Mouse (Mus musculus) hindbrain, embryonic 10.5 days (tissue): Measurements from ENCODE around the gene Ltbp4. TPM values are rescaled to one million over a fixed set of nuclear protein-coding genes. Genes with fewer than 3 reads are reported as not detected.

Experiments
- DNase-seq: peaks from one replicate; pipeline ENCODE4 v3.0.0-alpha.2; 2017; ENCODE audit warnings: low spot score
- H3K27ac ChIP-seq: fragments of 300-500 bp; sonication (generic); 2 replicates; pipeline ENCODE4 v1.5.1; 2016; ENCODE audit warnings: mild to moderate bottlenecking, moderate library complexity
- H3K27me3 ChIP-seq: fragments of 300-500 bp; sonication (generic); 2 replicates; pipeline ENCODE4 v1.6.1; 2016; ENCODE audit warnings: mild to moderate bottlenecking; ENCODE audit not compliant: poor library complexity, insufficient read depth, severe bottlenecking
- H3K36me3 ChIP-seq: fragments of 300-500 bp; sonication (generic); 2 replicates; pipeline ENCODE4 v1.6.1; 2016; ENCODE audit warnings: mild to moderate bottlenecking, moderate library complexity
- H3K4me1 ChIP-seq: fragments of 300-500 bp; sonication (generic); replicated peaks from 2 replicates; pipeline ENCODE4 v1.6.1; 2016; ENCODE audit warnings: mild to moderate bottlenecking
- H3K4me3 ChIP-seq: fragments of 300-500 bp; sonication (generic); 2 replicates; pipeline ENCODE4 v1.5.1; 2016; ENCODE audit warnings: mild to moderate bottlenecking, moderate library complexity
- H3K9me3 ChIP-seq: fragments of 300-500 bp; sonication (generic); 2 replicates; pipeline ENCODE4 v1.6.1; 2016; ENCODE audit warnings: mild to moderate bottlenecking, moderate library complexity
- WGBS: fragments of 180-500 bp; shearing (Covaris S2); methylation state at CpG from one replicate; pipeline ENCODE4 v1.1.7; 2016; 5-methylcytosine and 5-hydroxymethylcytosine counted together
- polyA plus RNA-seq: library from polyadenylated mRNA; unstranded; fragments of >200 nt; fragmentation: Nextera tagmentation; extraction: Ambion mirVana; gene quantifications from 2 replicates; pipeline ENCODE4 v1.2.1, GENCODE M21; 2016

Ltbp4 gene
- polyA plus RNA-seq = 5.8 and 7.5 TPM in 2 replicates

DNA sequence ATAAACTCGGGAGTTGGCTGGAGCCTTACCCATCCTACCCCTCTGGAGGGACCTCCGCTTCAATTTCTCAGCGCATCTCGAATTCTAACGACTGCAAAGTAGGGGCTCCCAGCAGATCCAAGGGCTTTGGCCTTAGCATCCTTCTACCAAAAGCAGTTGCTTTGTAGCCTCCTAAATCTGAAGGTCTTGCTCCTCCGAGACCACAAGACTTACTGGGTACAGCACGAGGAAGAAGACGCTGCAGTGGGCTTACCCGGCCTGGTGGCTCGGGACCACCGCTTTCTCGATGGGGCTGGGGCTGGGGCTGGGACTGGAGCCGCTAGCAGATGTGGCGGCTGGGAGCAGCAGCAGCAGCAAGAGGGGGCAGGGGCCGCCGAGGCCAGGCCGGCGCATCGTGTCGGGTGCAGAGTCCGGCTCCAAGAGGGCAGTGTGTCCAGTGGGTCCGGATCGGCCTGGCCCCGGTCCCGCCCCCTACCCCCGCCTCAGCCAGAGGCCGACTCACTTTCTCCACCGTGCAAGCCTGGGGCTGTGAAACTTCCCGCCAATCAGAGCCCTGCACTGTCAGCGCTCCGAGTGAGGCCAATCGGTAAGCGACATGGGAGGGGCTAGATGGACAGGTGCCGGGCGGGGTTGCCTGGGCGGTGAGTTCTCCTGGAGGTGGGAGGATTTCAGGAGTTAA is at the start of gene Ltbp4:
TSS of gene Ltbp4 (minus strand) at position 518 of the 679 bp plus-strand sequence.
- H3K27me3 ChIP-seq = peaks cover 74% of the 10 kb centered on the region
- H3K27ac ChIP-seq = peak within 1 kb of the TSS; percentile 71
- H3K4me3 ChIP-seq = peak within 1 kb of the TSS; percentile 58
- peaks cover 52% of the 10 kb centered on the region for H3K4me1 ChIP-seq
- under 1% methylated on average over 36 of the region's 36 CpGs for WGBS
- peak; percentile 77 for DNase-seq
- H3K9me3 ChIP-seq = no peaks in the 10 kb centered on the region
- peaks cover 11% of the 10 kb centered on the region for H3K36me3 ChIP-seq

DNA sequence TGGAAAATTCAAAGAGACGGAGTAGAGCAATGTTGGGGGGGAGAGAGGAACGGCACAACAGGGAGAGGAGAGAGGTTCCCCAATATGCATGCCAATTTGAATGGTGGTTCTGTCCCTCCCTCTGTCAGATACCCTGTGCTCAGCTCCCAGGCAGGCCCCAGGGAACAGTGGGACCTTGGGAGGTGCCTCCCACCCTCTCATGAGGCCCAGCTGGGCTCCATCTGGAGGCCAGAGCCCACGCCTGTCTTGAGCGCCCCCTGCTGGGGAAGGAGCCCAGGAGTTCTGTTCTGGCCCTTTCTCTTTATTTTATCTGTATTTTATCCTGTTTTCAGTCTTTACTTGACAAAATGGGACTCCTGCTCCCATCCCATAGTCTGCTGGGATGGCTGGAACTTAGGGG is 47.2 kb upstream of the Ltbp4 start:
- WGBS = 39% methylated on average over 4 of the region's 4 CpGs
- H3K27ac ChIP-seq = no peak overlapping the region
- peaks cover 7% of the 10 kb centered on the region; the same call in 1 of the 2 replicates for H3K27me3 ChIP-seq
- no peaks in the 10 kb centered on the region for H3K36me3 ChIP-seq
- no peaks in the 10 kb centered on the region for H3K9me3 ChIP-seq
- H3K4me1 ChIP-seq = peaks cover 8% of the 10 kb centered on the region; the same call in 1 of the 2 replicates
- DNase-seq = peak; percentile 52
- H3K4me3 ChIP-seq = no peak overlapping the region

DNA sequence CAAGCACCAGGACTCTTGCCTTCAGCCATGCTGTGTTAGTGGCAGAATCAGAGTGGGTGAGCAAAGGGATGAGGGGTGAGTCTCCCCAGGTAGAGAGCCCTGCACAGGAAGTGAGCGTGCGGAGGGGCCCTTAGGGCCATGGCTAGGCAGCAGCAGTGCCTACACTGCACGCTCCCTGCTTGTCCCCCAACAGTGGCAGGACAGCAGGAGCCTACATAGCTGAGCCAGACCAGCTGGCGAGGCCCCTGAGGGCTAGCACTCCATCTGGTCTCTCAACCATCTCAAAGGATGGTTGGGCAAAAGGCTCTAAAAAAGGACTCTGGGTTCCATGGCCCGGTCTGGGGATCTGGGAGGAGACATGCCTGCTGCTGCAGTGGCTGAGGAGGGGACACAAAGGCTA is 46.6 kb upstream of the Ltbp4 start:
- no peak overlapping the region for H3K27ac ChIP-seq
- H3K36me3 ChIP-seq = no peaks in the 10 kb centered on the region
- 65% methylated on average over 5 of the region's 5 CpGs for WGBS
- peaks cover 11% of the 10 kb centered on the region for H3K27me3 ChIP-seq
- no peak overlapping the region for H3K4me3 ChIP-seq
- no peaks in the 10 kb centered on the region for H3K9me3 ChIP-seq
- DNase-seq = no peak
- H3K4me1 ChIP-seq = peaks cover 8% of the 10 kb centered on the region; the same call in 1 of the 2 replicates

DNA sequence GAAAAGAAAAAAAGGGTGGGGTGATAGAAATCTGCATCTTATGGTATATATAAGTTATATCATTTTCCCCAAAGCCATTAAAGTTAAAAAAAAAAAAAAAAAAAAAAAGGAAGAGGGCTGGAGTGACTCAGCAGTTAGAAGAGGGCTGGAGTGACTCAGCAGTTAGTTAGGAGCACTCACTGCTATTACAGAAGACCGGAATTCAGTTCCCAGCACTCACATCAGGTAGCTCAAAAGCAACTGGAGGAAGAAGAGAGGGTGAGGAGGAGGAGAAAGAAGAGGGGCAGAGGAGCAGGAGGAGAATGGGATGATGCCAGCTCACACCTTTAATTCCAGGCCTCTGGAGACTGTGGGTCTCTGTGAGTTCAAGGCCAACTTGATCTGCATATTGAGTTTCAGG is 45.7 kb upstream of the Ltbp4 start:
- Histone ChIP-seq H3K4me1 (peaks cover 8% of the 10 kb centered on the region; the same call in 1 of the 2 replicates), H3K36me3 (no peaks in the 10 kb centered on the region), H3K27me3 (peaks cover 20% of the 10 kb centered on the region), H3K27ac (no peak overlapping the region), H3K9me3 (no peaks in the 10 kb centered on the region), H3K4me3 (no peak overlapping the region)
- no peak for DNase-seq
- WGBS = 78% methylated on average over 1 of the region's 1 CpGs

DNA sequence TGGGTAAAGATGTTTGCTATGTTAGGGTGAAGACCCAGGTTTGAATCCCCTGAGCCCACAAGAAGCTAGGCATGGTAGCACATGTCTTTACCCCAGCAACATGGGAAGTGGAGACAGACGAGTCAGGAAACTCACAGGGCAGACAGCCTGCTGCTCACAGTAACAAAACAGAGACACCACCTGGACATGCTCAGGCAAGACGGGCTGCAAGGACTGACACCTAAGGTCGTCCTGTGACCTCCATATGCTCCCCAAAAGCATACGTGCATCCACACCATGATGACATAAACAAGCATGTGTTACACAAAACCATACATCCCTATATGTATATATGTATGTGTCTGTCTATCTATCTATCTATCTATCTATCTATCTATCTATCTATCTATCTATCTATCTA is 44.1 kb upstream of the Ltbp4 start:
- no peaks in the 10 kb centered on the region for H3K36me3 ChIP-seq
- peaks cover 35% of the 10 kb centered on the region for H3K27me3 ChIP-seq
- peaks cover 8% of the 10 kb centered on the region; the same call in 1 of the 2 replicates for H3K4me1 ChIP-seq
- H3K9me3 ChIP-seq = no peaks in the 10 kb centered on the region
- DNase-seq = no peak
- H3K27ac ChIP-seq = no peak overlapping the region
- WGBS = 63% methylated on average over 4 of the region's 4 CpGs
- no peak overlapping the region for H3K4me3 ChIP-seq

DNA sequence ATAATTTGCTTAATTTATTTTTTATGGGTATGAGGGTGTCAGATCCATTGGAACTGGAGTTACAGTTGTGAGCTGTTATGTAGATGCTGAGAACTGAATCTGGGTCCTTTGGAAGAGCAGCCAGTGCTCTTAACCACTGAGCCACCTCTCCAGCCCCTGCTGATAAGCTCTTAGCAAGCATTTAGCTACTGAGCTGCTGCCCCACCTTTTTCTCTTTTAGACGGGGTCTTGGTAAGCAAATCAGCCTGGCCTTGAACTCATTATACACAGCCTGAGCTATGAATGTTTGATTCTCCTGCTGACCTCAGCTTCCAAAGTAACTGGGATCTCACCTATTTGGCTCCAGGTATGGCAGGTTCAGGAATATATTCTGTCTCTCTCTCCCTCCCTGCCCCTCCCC is 43.5 kb upstream of the Ltbp4 start:
- no peak overlapping the region for H3K4me3 ChIP-seq
- peaks cover 8% of the 10 kb centered on the region; the same call in 1 of the 2 replicates for H3K4me1 ChIP-seq
- no peak for DNase-seq
- H3K9me3 ChIP-seq = no peaks in the 10 kb centered on the region
- no peak overlapping the region for H3K27ac ChIP-seq
- peaks cover 40% of the 10 kb centered on the region for H3K27me3 ChIP-seq
- no peaks in the 10 kb centered on the region for H3K36me3 ChIP-seq
- 51% methylated on average over 1 of the region's 1 CpGs for WGBS

DNA sequence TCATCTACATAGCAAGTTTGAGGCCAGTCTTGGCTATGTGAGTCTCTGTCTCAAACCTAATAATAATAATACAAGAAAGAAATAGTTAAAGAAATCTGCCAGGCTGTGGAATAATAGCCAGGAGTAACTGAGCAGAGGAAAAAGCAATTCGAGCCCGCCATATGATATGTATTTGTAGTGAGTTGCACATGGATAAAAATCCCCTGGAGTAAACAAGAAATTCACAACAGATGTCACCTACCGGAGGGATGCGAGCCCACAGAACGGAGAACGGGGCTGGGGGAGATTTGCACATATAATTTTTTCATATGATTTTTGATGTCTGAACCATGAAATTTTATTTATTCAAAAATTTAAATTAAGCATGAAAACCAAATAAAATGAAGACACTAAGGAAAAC is 42.3 kb upstream of the Ltbp4 start:
- H3K4me3 ChIP-seq = no peak overlapping the region
- DNase-seq = no peak
- peaks cover 11% of the 10 kb centered on the region; the same call in 1 of the 2 replicates for H3K4me1 ChIP-seq
- H3K36me3 ChIP-seq = no peaks in the 10 kb centered on the region
- no peak overlapping the region for H3K27ac ChIP-seq
- WGBS = 80% methylated on average over 6 of the region's 6 CpGs
- H3K9me3 ChIP-seq = no peaks in the 10 kb centered on the region
- H3K27me3 ChIP-seq = peaks cover 52% of the 10 kb centered on the region

DNA sequence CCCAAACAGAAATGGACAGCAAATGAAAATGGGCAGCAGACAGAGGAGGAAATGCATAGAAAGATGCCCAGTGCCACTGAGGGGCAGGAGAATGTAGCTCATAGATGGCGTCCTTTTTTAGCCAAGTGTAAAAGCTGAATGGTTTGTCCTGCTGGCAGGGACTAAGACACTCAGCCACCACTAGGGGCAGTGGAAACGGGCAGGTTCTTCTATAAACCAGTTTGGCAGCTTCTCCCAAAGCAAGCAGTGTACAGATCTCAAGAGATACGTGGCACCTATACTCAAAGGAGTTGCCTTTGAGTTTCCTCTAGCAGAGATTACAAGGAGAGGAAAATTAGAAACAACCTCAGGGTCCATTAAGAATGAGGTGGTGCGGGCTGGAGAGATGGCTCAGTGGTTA is 40.9 kb upstream of the Ltbp4 start:
- WGBS = 25% methylated on average over 4 of the region's 4 CpGs
- Histone ChIP-seq H3K27ac (no peak overlapping the region), H3K27me3 (peaks cover 63% of the 10 kb centered on the region), H3K4me1 (0 out of 2 replicates have a peak, but pooled peaks cover 3% of the 10 kb centered on the region), H3K9me3 (0 out of 2 replicates have a peak, but pooled peaks cover under 1% of the 10 kb centered on the region), H3K36me3 (no peaks in the 10 kb centered on the region), H3K4me3 (no peak overlapping the region)
- no peak for DNase-seq

DNA sequence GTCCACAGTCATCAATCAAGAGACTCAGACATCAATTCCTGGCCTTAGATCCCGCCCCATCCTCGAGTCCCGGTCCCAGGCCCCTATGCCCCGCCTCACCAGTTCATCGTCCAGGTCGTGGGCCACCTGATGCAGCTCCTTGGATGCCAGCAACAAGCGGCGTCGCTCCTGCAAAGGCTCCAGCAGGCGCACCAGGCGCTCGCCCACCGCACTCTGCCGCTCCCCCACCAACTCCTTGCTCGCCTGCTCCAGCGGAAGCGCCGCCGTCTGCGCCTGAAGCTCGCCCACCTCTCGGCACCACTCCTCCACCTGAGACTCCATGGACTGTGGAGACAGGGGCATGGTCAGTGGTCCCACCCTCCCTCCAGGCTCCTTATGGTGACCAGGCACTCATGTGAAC is 37.8 kb upstream of the Ltbp4 start:
- peaks cover 12% of the 10 kb centered on the region for H3K4me1 ChIP-seq
- H3K9me3 ChIP-seq = peaks cover 6% of the 10 kb centered on the region
- WGBS = 2% methylated on average over 22 of the region's 22 CpGs
- no peaks in the 10 kb centered on the region for H3K36me3 ChIP-seq
- H3K27me3 ChIP-seq = peaks cover 90% of the 10 kb centered on the region
- no peak for DNase-seq
- H3K27ac ChIP-seq = no peak overlapping the region
- H3K4me3 ChIP-seq = peak overlapping the region; percentile 32; the same call in 1 of the 2 replicates

DNA sequence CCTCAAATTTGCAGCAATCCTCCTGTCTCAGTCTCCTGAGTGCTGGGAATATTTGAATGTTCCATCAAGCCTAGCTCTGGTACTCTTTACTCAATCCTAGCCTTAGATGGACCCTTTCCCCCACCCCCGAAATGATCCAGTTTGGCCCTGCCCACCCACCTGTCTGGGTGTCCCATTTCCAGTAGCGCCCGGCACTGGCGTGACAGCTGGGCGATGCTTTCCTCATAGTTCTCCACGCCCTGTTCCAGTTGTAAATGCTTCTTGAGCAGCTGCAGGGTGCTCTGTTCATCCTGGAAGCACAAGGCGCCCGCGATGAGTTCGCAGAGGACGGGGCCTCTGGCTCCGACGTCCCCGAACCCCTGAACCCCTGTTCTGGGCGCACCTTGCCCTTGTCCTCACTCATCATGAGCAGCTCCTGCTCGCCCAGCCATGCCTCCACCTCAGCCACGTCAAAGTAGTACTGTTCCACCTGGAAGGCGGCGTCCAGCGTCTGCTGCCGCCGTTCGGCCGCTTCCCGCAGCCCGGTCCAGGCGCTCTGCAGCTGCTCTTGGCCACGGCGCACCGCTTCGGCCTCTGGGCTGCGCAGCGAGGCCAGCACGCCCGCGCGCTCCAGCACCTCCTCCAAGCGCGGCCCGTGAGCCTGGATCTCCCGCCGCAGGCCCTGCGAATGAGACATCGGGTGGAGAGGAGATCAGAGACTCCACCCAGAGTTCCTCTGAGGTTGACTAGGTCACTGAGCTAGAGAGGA is 34.4 kb upstream of the Ltbp4 start:
- peak; percentile 40 for DNase-seq
- 4% methylated on average over 44 of the region's 44 CpGs for WGBS

DNA sequence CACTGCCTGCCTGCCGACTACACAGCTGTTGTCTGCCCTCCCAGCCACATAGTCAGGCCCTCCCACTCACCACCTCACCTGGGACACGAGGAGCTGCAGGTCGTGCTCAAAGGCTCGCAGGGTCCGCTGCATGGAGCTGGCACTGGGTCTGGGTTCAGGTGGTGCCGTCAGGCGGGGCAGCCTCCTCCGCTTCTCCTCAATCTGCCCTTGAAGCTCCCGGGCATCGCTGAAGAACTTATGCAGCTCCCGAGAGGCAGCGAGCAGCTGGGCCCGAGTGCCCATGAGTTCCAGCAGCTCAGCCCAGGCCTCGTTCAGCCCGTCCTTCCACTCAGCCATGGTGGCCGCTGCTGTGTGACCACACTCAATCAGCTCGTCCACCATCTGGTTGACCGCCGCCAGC is 31.6 kb upstream of the Ltbp4 start:
- WGBS = 84% methylated on average over 19 of the region's 19 CpGs
- Histone ChIP-seq H3K36me3 (no peaks in the 10 kb centered on the region), H3K27me3 (peaks cover 100% of the 10 kb centered on the region), H3K4me1 (peaks cover 20% of the 10 kb centered on the region), H3K9me3 (peaks cover 17% of the 10 kb centered on the region), H3K27ac (no peak overlapping the region), H3K4me3 (no peak overlapping the region)
- DNase-seq = no peak

More for the DNA sequence above, 34.4 kb upstream of the Ltbp4 start:
- H3K36me3 ChIP-seq = no peaks in the 10 kb centered on the region
- peaks cover 17% of the 10 kb centered on the region for H3K9me3 ChIP-seq
- H3K27ac ChIP-seq = no peak overlapping the region
- peaks cover 100% of the 10 kb centered on the region for H3K27me3 ChIP-seq
- peaks cover 19% of the 10 kb centered on the region for H3K4me1 ChIP-seq
- H3K4me3 ChIP-seq = peak overlapping the region; percentile 37

DNA sequence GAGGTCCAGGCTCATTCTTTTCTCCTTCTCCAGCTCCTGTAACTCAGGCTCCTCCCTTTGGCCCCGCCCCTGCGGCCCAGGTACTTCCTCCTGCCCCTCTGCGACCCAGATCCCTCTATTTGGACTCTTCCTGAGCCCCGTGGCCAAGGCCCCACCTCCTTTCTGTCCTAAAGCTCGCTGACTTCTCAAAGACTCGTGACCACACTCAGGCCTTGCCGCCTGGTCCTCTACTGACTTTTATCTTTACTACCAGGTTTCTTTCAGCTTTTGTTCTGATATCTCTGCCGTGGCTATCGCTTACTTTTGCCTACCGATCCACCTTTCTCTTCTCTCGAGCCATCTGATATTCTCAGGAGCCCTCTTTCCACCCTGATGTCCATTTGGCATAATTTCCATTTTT is 30.5 kb upstream of the Ltbp4 start:
- Histone ChIP-seq H3K4me3 (peak overlapping the region; percentile 5), H3K36me3 (no peaks in the 10 kb centered on the region), H3K27me3 (peaks cover 100% of the 10 kb centered on the region), H3K4me1 (peaks cover 25% of the 10 kb centered on the region), H3K9me3 (peaks cover 13% of the 10 kb centered on the region), H3K27ac (no peak overlapping the region)
- no peak for DNase-seq
- WGBS = 13% methylated on average over 11 of the region's 11 CpGs
